9 mouse cellular contexts compared by ENCODE assay signal in genomic region chr15:11038476-11038875, GRCm38 (mm10). TPM values are rescaled to one million over a fixed set of nuclear protein-coding genes. Genes with fewer than 3 reads are reported as not detected.
DNase-seq lines count a peak whose midpoint lies in the region; ATAC-seq and TF ChIP-seq lines count a peak whose summit lies in the region.
"Had no signal": no experiment of that assay in that cellular context is flagged by ENCODE, and none has a peak within 500 bp of the region (broad histone marks: within the 10 kb centered on the region; RNA-seq: fewer than 3 reads in every experiment).

No protein-coding gene starts in this region.

- H3K9me3 ChIP-seq in kidney, embryonic 16.5 days (ENCODE audit: low read length): no peaks in the 10 kb centered on the region
- no peaks in the 10 kb centered on the region for H3K9me3 ChIP-seq in neural tube, embryonic 15.5 days (replicated peaks)
- H3K9me3 ChIP-seq: midbrain, embryonic 12.5 days had no signal

- H3K4me2 ChIP-seq in kidney, embryonic 16.5 days (replicated peaks; ENCODE audit: low read depth, low read length): no peak overlapping the region
- peak overlapping the region; percentile 86 for H3K4me2 ChIP-seq in neural tube, embryonic 15.5 days

- H3K9ac ChIP-seq in kidney, embryonic 16.5 days (replicated peaks; ENCODE audit: low read length): no peak overlapping the region
- H3K9ac ChIP-seq in neural tube, embryonic 15.5 days (replicated peaks): no peak overlapping the region
- H3K9ac ChIP-seq: midbrain, embryonic 12.5 days had no signal

- H3K36me3 ChIP-seq in kidney, adult 2 months (ENCODE audit: control insufficient read depth, insufficient read depth, low read length): no peaks in the 10 kb centered on the region
- no peaks in the 10 kb centered on the region for H3K36me3 ChIP-seq in kidney, embryonic 16.5 days (ENCODE audit: insufficient read depth, low read length)
- no peaks in the 10 kb centered on the region for H3K36me3 ChIP-seq in neural tube, embryonic 15.5 days
- no peaks in the 10 kb centered on the region for H3K36me3 ChIP-seq in thymus, adult 2 months (ENCODE audit: control insufficient read depth, insufficient read depth, low read length)
- H3K36me3 ChIP-seq: midbrain, embryonic 12.5 days had no signal

- ATAC-seq in kidney, embryonic 16.5 days (ENCODE audit: low FRiP score, low TSS enrichment): no peak
- peak; percentile 24; the same call in 1 of the 2 replicates for ATAC-seq in frontal cortex, adult (ENCODE audit: low TSS enrichment)
- ATAC-seq in neural tube, embryonic 15.5 days (ENCODE audit: low FRiP score): no peak

- intact Hi-C loops in left cerebral cortex, adult 2 months (cut with DNase I): loop anchor here (1.0 to 5.0 kb wide), 3 partner anchors 282 to 359 kb away; partner anchors contain the start of gene Tars

- TF ChIP-seq POLR2A in kidney, adult 2 months (IDR thresholded peaks at IDR 0.05; ENCODE audit: low read depth, low read length): no peak
- TF ChIP-seq POLR2A in thymus, adult 2 months (IDR thresholded peaks at IDR 0.05; ENCODE audit: control insufficient read depth, extremely low read depth, insufficient read depth, low read length, poor library complexity): no peak

- no peak overlapping the region for H3K27ac ChIP-seq in kidney, adult 2 months (ENCODE audit: insufficient read depth, low read depth, low read length)
- H3K27ac ChIP-seq in kidney, embryonic 16.5 days (ENCODE audit: low read length): no peak overlapping the region
- H3K27ac ChIP-seq in left cerebral cortex, adult 2 months: no peak overlapping the region
- no peak overlapping the region for H3K27ac ChIP-seq in neural tube, embryonic 15.5 days (replicated peaks)
- H3K27ac ChIP-seq in thymus, adult 2 months (ENCODE audit: control insufficient read depth, insufficient read depth, low read length): no peak overlapping the region
- H3K27ac ChIP-seq: midbrain, embryonic 12.5 days had no signal

- peak; percentile 59 for DNase-seq in kidney, adult 2 months
- DNase-seq in ES-CJ7 (ENCODE audit: low read depth, low spot score): peak; percentile 34
- DNase-seq in adrenal gland, postnatal 14 days: peak; percentile 30
- peak; percentile 29 to 43 for DNase-seq in left cerebral cortex, adult 2 months (ENCODE audit: extremely low spot score in 1 of 2, low spot score in 2 of 2)
- DNase-seq in thymus, adult 2 months: no peak

- H3K4me3 ChIP-seq in kidney, adult 2 months (ENCODE audit: insufficient read depth, low read depth, low read length): no peak overlapping the region
- no peak overlapping the region for H3K4me3 ChIP-seq in kidney, embryonic 16.5 days (ENCODE audit: low read length)
- no peak overlapping the region for H3K4me3 ChIP-seq in left cerebral cortex, adult 2 months
- no peak overlapping the region; the same call in 1 of the 2 replicates for H3K4me3 ChIP-seq in neural tube, embryonic 15.5 days (replicated peaks)
- no peak overlapping the region for H3K4me3 ChIP-seq in thymus, adult 2 months (ENCODE audit: control insufficient read depth, insufficient read depth, low read length)

- peak; percentile 20; the same call in 1 of the 2 replicates for TF ChIP-seq CTCF in kidney, adult 2 months (conservative IDR thresholded peaks at IDR 0.05; ENCODE audit: insufficient read depth, insufficient read length, low read depth, low read length)
- TF ChIP-seq CTCF in left cerebral cortex, adult 2 months (IDR thresholded peaks at IDR 0.05): peak; percentile 88
- no peak for TF ChIP-seq CTCF in thymus, adult 2 months (IDR thresholded peaks at IDR 0.05; ENCODE audit: borderline replicate concordance, control insufficient read depth, extremely low read depth, insufficient read depth, low read length, poor library complexity)

- 2% methylated on average over 12 of the region's 12 CpGs for WGBS in kidney, adult 2 months
- 2% methylated on average over 12 of the region's 12 CpGs for WGBS in kidney, embryonic 16.5 days
- under 1% methylated on average over 12 of the region's 12 CpGs for WGBS in neural tube, embryonic 15.5 days
- 6% methylated on average over 12 of the region's 12 CpGs for WGBS in thymus, adult 2 months

- H3K4me1 ChIP-seq in kidney, adult 2 months (ENCODE audit: control insufficient read depth, insufficient read depth, low read length): 0 out of 2 replicates have a peak, but pooled peaks cover 3% of the 10 kb centered on the region
- H3K4me1 ChIP-seq in kidney, embryonic 16.5 days (ENCODE audit: insufficient read depth, low read length): peaks cover 24% of the 10 kb centered on the region; the same call in 1 of the 2 replicates
- H3K4me1 ChIP-seq in neural tube, embryonic 15.5 days: peaks cover 31% of the 10 kb centered on the region
- H3K4me1 ChIP-seq in thymus, adult 2 months (replicated peaks; ENCODE audit: control insufficient read depth, insufficient read depth, low read length): no peaks in the 10 kb centered on the region

- no peaks in the 10 kb centered on the region for H3K27me3 ChIP-seq in kidney, adult 2 months (replicated peaks; ENCODE audit: control insufficient read depth, insufficient read depth, low read length)
- peaks cover 46% of the 10 kb centered on the region for H3K27me3 ChIP-seq in kidney, embryonic 16.5 days (ENCODE audit: insufficient read depth, low read length)
- H3K27me3 ChIP-seq in neural tube, embryonic 15.5 days (replicated peaks): peaks cover 47% of the 10 kb centered on the region
- H3K27me3 ChIP-seq in thymus, adult 2 months (ENCODE audit: control insufficient read depth, insufficient read depth, low read length): no peaks in the 10 kb centered on the region; the same call in 1 of the 2 replicates

RNA-seq across cellular contexts. Expression of gene Rxfp3, which starts 0.7 kb away (rescaled TPM):
- not detected in 2 replicates for polyA plus RNA-seq in kidney, adult 2 months (2012; rRNA removed)
- 0.33 and 0.37 TPM in 2 replicates for polyA plus RNA-seq in kidney, embryonic 16.5 days (2015; fragmentation: Nextera tagmentation; extraction: Ambion mirVana)
- total RNA-seq in adrenal gland, postnatal 14 days (2021): not detected in 2 replicates
- total RNA-seq in left cerebral cortex, adult 2 months (2021): 1 to 10 TPM; 3.1 to 3.8 TPM
- polyA plus RNA-seq in neural tube, embryonic 15.5 days (2015; fragmentation: Nextera tagmentation; extraction: Ambion mirVana): 1.9 and 3.2 TPM in 2 replicates
- polyA plus RNA-seq in thymus, adult 2 months (2012; rRNA removed): 0.03 and 0.05 TPM in 2 replicates

RNA-seq across cellular contexts. Expression of gene Adamts12, which starts 26.1 kb away (rescaled TPM):
- 0.80 TPM in 2 replicates for polyA plus RNA-seq in kidney, adult 2 months (2012; rRNA removed)
- polyA plus RNA-seq in kidney, embryonic 16.5 days (2015; fragmentation: Nextera tagmentation; extraction: Ambion mirVana): 3.6 and 3.8 TPM in 2 replicates
- total RNA-seq in adrenal gland, postnatal 14 days (2021): 16.4 and 16.6 TPM in 2 replicates
- total RNA-seq in left cerebral cortex, adult 2 months (2021): under 1 TPM; 0.48 to 0.58 TPM
- 1.5 and 1.9 TPM in 2 replicates for polyA plus RNA-seq in neural tube, embryonic 15.5 days (2015; fragmentation: Nextera tagmentation; extraction: Ambion mirVana)
- 0.29 and 0.35 TPM in 2 replicates for polyA plus RNA-seq in thymus, adult 2 months (2012; rRNA removed)

RNA-seq across cellular contexts. Expression of gene Slc45a2, which starts 38.0 kb away (rescaled TPM):
- 0.14 and 0.16 TPM in 2 replicates for polyA plus RNA-seq in kidney, adult 2 months (2012; rRNA removed)
- polyA plus RNA-seq in kidney, embryonic 16.5 days (2015; fragmentation: Nextera tagmentation; extraction: Ambion mirVana): 0.05 TPM in 1 of 2 replicates, not detected in the other
- total RNA-seq in adrenal gland, postnatal 14 days (2021): not detected in 2 replicates
- total RNA-seq in left cerebral cortex, adult 2 months (2021): under 1 TPM in 1 of 2 experiments, not detected in 1; 0.19 TPM
- polyA plus RNA-seq in neural tube, embryonic 15.5 days (2015; fragmentation: Nextera tagmentation; extraction: Ambion mirVana): not detected in 2 replicates
- polyA plus RNA-seq in thymus, adult 2 months (2012; rRNA removed): 0.05 TPM in 1 of 2 replicates, not detected in the other

RNA-seq across cellular contexts. Expression of gene Amacr, which starts 56.9 kb away (rescaled TPM):
- polyA plus RNA-seq in kidney, adult 2 months (2012; rRNA removed): 66.9 and 71.9 TPM in 2 replicates
- 37.1 and 44.4 TPM in 2 replicates for polyA plus RNA-seq in kidney, embryonic 16.5 days (2015; fragmentation: Nextera tagmentation; extraction: Ambion mirVana)
- 33.4 and 37.0 TPM in 2 replicates for total RNA-seq in adrenal gland, postnatal 14 days (2021)
- total RNA-seq in left cerebral cortex, adult 2 months (2021): 10 to 100 TPM; 11.2 to 11.9 TPM
- polyA plus RNA-seq in neural tube, embryonic 15.5 days (2015; fragmentation: Nextera tagmentation; extraction: Ambion mirVana): 12.4 and 13.9 TPM in 2 replicates
- polyA plus RNA-seq in thymus, adult 2 months (2012; rRNA removed): 3.1 and 5.6 TPM in 2 replicates
